Mouse (Mus musculus): Measurements from ENCODE around the gene Pdzd2. TPM values are rescaled to one million over a fixed set of nuclear protein-coding genes. Genes with fewer than 3 reads are reported as not detected.
"Not testable (repeated sequence)": the region's sequence is repeated elsewhere in the genome, so short reads cannot be mapped to it uniquely, and the experiment has no call there.

Gene Pdzd2
- polyA plus RNA-seq, 1 experiment from 2014 or later: 14.3 TPM

GRCm38 (mm10) chr15:12367306-12368080 is 372.2 kb downstream of the Pdzd2 start:
- ATAC-seq: peak; percentile 93
- H3K9ac ChIP-seq: no peak overlapping the region
- H3K27me3 ChIP-seq (replicated peaks): no peaks in the 10 kb centered on the region
- H3K4me3 ChIP-seq (replicated peaks): no peak overlapping the region
- 43% methylated on average over 13 of the region's 13 CpGs for WGBS
- peaks cover 19% of the 10 kb centered on the region for H3K4me1 ChIP-seq (replicated peaks)
- H3K27ac ChIP-seq: peak overlapping the region; percentile 76
- peak overlapping the region; percentile 27 for H3K4me2 ChIP-seq (replicated peaks)
- no peaks in the 10 kb centered on the region for H3K9me3 ChIP-seq
- no peaks in the 10 kb centered on the region for H3K36me3 ChIP-seq

- H3K27me3 ChIP-seq (replicated peaks); H3K9me3 ChIP-seq; H3K36me3 ChIP-seq; ATAC-seq; H3K4me3 ChIP-seq (replicated peaks); H3K9ac ChIP-seq: not testable (repeated sequence)
- Histone ChIP-seq H3K4me1 (replicated peaks) (peaks cover 19% of the 10 kb centered on the region), H3K27ac (peak overlapping the region; percentile 76), H3K4me2 (replicated peaks) (0 out of 2 replicates have a peak overlapping the region, but pooled peaks have one; percentile 27)
- 91% methylated on average over 11 of the region's 11 CpGs for WGBS
Observed at GRCm38 (mm10) chr15:12366580-12367305, 373.0 kb downstream of the Pdzd2 start.

GRCm38 (mm10) chr15:12366072-12366469 is 373.7 kb downstream of the Pdzd2 start:
- 53% methylated on average over 3 of the region's 3 CpGs for WGBS
- Histone ChIP-seq H3K27ac (no peak overlapping the region), H3K9me3 (no peaks in the 10 kb centered on the region), H3K4me1 (replicated peaks) (peaks cover 15% of the 10 kb centered on the region), H3K9ac (no peak overlapping the region), H3K36me3 (no peaks in the 10 kb centered on the region), H3K27me3 (replicated peaks) (no peaks in the 10 kb centered on the region), H3K4me2 (replicated peaks) (no peak overlapping the region), H3K4me3 (replicated peaks) (no peak overlapping the region)
- ATAC-seq: no peak

- ATAC-seq: peak; percentile 17; the same call in 1 of the 2 replicates
- 78% methylated on average over 15 of the region's 15 CpGs for WGBS
Observed at GRCm38 (mm10) chr15:12365416-12366071, 374.2 kb downstream of the Pdzd2 start.

GRCm38 (mm10) chr15:12364096-12364495 is 375.6 kb downstream of the Pdzd2 start:
- 86% methylated on average over 4 of the region's 4 CpGs for WGBS
- H3K9me3 ChIP-seq: no peaks in the 10 kb centered on the region
- no peak for ATAC-seq
- H3K4me2 ChIP-seq (replicated peaks): no peak overlapping the region
- no peak overlapping the region for H3K9ac ChIP-seq
- peaks cover 15% of the 10 kb centered on the region for H3K4me1 ChIP-seq (replicated peaks)
- H3K27me3 ChIP-seq (replicated peaks): no peaks in the 10 kb centered on the region
- H3K36me3 ChIP-seq: no peaks in the 10 kb centered on the region; the same call in 1 of the 2 replicates
- no peak overlapping the region for H3K4me3 ChIP-seq (replicated peaks)
- H3K27ac ChIP-seq: no peak overlapping the region

More at GRCm38 (mm10) chr15:12365416-12366071, 374.2 kb downstream of the Pdzd2 start:
- no peak overlapping the region for H3K4me3 ChIP-seq (replicated peaks)
- no peak overlapping the region for H3K4me2 ChIP-seq (replicated peaks)
- peaks cover 15% of the 10 kb centered on the region for H3K4me1 ChIP-seq (replicated peaks)
- H3K27me3 ChIP-seq (replicated peaks): no peaks in the 10 kb centered on the region
- no peak overlapping the region for H3K9ac ChIP-seq
- H3K27ac ChIP-seq: no peak overlapping the region
- no peaks in the 10 kb centered on the region; the same call in 1 of the 2 replicates for H3K36me3 ChIP-seq
- H3K9me3 ChIP-seq: no peaks in the 10 kb centered on the region

- no peak overlapping the region for H3K9ac ChIP-seq
- no peak for ATAC-seq
- H3K4me2 ChIP-seq (replicated peaks): no peak overlapping the region
- 88% methylated on average over 6 of the region's 6 CpGs for WGBS
- H3K9me3 ChIP-seq: no peaks in the 10 kb centered on the region
- H3K27me3 ChIP-seq (replicated peaks): no peaks in the 10 kb centered on the region
- H3K36me3 ChIP-seq: no peaks in the 10 kb centered on the region; the same call in 1 of the 2 replicates
- H3K27ac ChIP-seq: no peak overlapping the region
- no peak overlapping the region for H3K4me3 ChIP-seq (replicated peaks)
- H3K4me1 ChIP-seq (replicated peaks): peaks cover 10% of the 10 kb centered on the region
Observed at GRCm38 (mm10) chr15:12362701-12363040, 377.1 kb downstream of the Pdzd2 start.

GRCm38 (mm10) chr15:12362001-12362700 is 377.6 kb downstream of the Pdzd2 start:
- Histone ChIP-seq H3K4me3 (replicated peaks) (no peak overlapping the region), H3K27me3 (replicated peaks) (no peaks in the 10 kb centered on the region), H3K27ac (no peak overlapping the region), H3K9me3 (no peaks in the 10 kb centered on the region), H3K9ac (no peak overlapping the region), H3K4me2 (replicated peaks) (no peak overlapping the region), H3K36me3 (no peaks in the 10 kb centered on the region; the same call in 1 of the 2 replicates), H3K4me1 (replicated peaks) (peaks cover 8% of the 10 kb centered on the region)
- no peak for ATAC-seq
- 85% methylated on average over 14 of the region's 14 CpGs for WGBS

GRCm38 (mm10) chr15:12360519-12361212 is 379.1 kb downstream of the Pdzd2 start:
- H3K27me3 ChIP-seq (replicated peaks): no peaks in the 10 kb centered on the region
- 79% methylated on average over 19 of the region's 19 CpGs for WGBS
- no peaks in the 10 kb centered on the region for H3K9me3 ChIP-seq
- no peaks in the 10 kb centered on the region; the same call in 1 of the 2 replicates for H3K36me3 ChIP-seq
- no peak overlapping the region for H3K4me2 ChIP-seq (replicated peaks)
- no peaks in the 10 kb centered on the region for H3K4me1 ChIP-seq (replicated peaks)
- no peak overlapping the region for H3K9ac ChIP-seq
- no peak overlapping the region for H3K27ac ChIP-seq
- no peak overlapping the region for H3K4me3 ChIP-seq (replicated peaks)
- ATAC-seq: no peak

- Histone ChIP-seq H3K27ac (no peak overlapping the region), H3K4me2 (replicated peaks) (no peak overlapping the region), H3K9ac (no peak overlapping the region), H3K4me3 (replicated peaks) (no peak overlapping the region), H3K27me3 (replicated peaks) (no peaks in the 10 kb centered on the region), H3K36me3 (peaks cover 7% of the 10 kb centered on the region; the same call in 1 of the 2 replicates), H3K4me1 (replicated peaks) (no peaks in the 10 kb centered on the region), H3K9me3 (no peaks in the 10 kb centered on the region)
- 0 out of 2 replicates have a peak, but pooled peaks have one; percentile 26 for ATAC-seq
- WGBS: 90% methylated on average over 5 of the region's 5 CpGs
Observed at GRCm38 (mm10) chr15:12358384-12358783, 381.3 kb downstream of the Pdzd2 start.

GRCm38 (mm10) chr15:12357459-12357858 is 382.3 kb downstream of the Pdzd2 start:
- Histone ChIP-seq H3K4me3 (replicated peaks) (no peak overlapping the region), H3K9ac (no peak overlapping the region), H3K4me2 (replicated peaks) (no peak overlapping the region), H3K36me3 (peaks cover 10% of the 10 kb centered on the region), H3K4me1 (replicated peaks) (no peaks in the 10 kb centered on the region), H3K27ac (0 out of 2 replicates have a peak overlapping the region, but pooled peaks have one; percentile 40), H3K27me3 (replicated peaks) (no peaks in the 10 kb centered on the region), H3K9me3 (no peaks in the 10 kb centered on the region)
- ATAC-seq: peak; percentile 62

GRCm38 (mm10) chr15:12355907-12356306 is 383.8 kb downstream of the Pdzd2 start:
- Histone ChIP-seq H3K36me3 (peaks cover 10% of the 10 kb centered on the region), H3K9me3 (no peaks in the 10 kb centered on the region), H3K4me1 (replicated peaks) (no peaks in the 10 kb centered on the region), H3K27ac (0 out of 2 replicates have a peak overlapping the region, but pooled peaks have one; percentile 9), H3K4me3 (replicated peaks) (no peak overlapping the region), H3K27me3 (replicated peaks) (no peaks in the 10 kb centered on the region), H3K9ac (no peak overlapping the region), H3K4me2 (replicated peaks) (no peak overlapping the region)
- ATAC-seq: no peak
- 63% methylated on average over 7 of the region's 7 CpGs for WGBS
